Comparison of ENCODE assay signal across 11 mouse cellular contexts in the genomic region with DNA sequence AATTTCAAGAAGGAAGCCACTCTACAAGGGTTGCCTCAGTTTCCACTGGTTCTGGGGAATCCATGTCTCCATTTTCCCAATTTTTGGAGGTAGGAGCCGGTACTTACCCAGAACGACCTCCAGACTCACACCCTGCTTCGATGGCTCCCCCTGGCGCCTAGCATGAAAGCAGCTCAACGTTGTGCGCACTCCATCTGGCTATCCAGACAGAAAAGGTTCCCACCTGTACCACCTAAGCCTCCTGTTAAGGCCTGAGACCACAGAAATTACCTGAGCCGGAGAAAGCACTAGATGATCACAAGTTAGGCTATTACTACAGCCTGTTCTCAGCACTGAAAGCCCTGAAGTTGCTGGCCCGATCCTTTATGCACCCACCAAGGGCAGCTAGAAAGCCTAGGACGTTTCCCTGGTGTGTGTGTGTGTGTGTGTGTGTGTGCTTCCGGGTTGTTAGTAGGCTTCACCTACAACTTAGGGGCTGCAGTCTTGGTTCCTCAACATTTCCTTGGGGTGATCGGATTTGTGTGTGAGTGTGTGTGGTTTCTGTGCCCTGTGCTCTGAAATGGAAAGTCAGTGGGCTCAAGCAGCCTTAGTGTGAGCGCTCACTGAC. TPM values are rescaled to one million over a fixed set of nuclear protein-coding genes. Genes with fewer than 3 reads are reported as not detected.
DNase-seq lines count a peak whose midpoint lies in the region; ATAC-seq and TF ChIP-seq lines count a peak whose summit lies in the region.
"Had no signal": no experiment of that assay in that cellular context is flagged by ENCODE, and none has a peak within 500 bp of the region (broad histone marks: within the 10 kb centered on the region; RNA-seq: fewer than 3 reads in every experiment).

No protein-coding gene starts in this region.

- WGBS in heart, postnatal 0 days, result 24% methylated on average over 12 of the region's 12 CpGs
- 16% methylated on average over 12 of the region's 12 CpGs for WGBS in heart, embryonic 11.5 days (ENCODE audit: insufficient replicate concordance)
- 22% methylated on average over 12 of the region's 12 CpGs for WGBS in hindbrain, embryonic 12.5 days
- WGBS in small intestine, adult 2 months, result 27% methylated on average over 12 of the region's 12 CpGs

- no peaks in the 10 kb centered on the region for H3K9me3 ChIP-seq in heart, postnatal 0 days (replicated peaks; ENCODE audit: control insufficient read depth, low read length)
- no peaks in the 10 kb centered on the region for H3K9me3 ChIP-seq in heart, embryonic 11.5 days (replicated peaks; ENCODE audit: control insufficient read depth, low read length)
- H3K9me3 ChIP-seq in hindbrain, embryonic 12.5 days (replicated peaks), result no peaks in the 10 kb centered on the region
- H3K9me3 ChIP-seq: G1E; lung, embryonic 15.5 days had no signal

- H3K27me3 ChIP-seq in heart, postnatal 0 days (ENCODE audit: control insufficient read depth, insufficient read depth, low read length), result peaks cover 84% of the 10 kb centered on the region
- peaks cover 83% of the 10 kb centered on the region for H3K27me3 ChIP-seq in heart, embryonic 11.5 days (ENCODE audit: control insufficient read depth, insufficient read depth, low read length)
- H3K27me3 ChIP-seq in hindbrain, embryonic 12.5 days, result peaks cover 15% of the 10 kb centered on the region; the same call in 1 of the 2 replicates
- peaks cover 62% of the 10 kb centered on the region for H3K27me3 ChIP-seq in small intestine, adult 2 months (ENCODE audit: control insufficient read depth, insufficient read depth, low read length)

- H3K4me1 ChIP-seq in heart, postnatal 0 days (ENCODE audit: control insufficient read depth, insufficient read depth), result no peaks in the 10 kb centered on the region
- 0 out of 2 replicates have a peak, but pooled peaks cover under 1% of the 10 kb centered on the region for H3K4me1 ChIP-seq in heart, embryonic 11.5 days (ENCODE audit: control insufficient read depth, insufficient read depth, low read length)
- peaks cover 74% of the 10 kb centered on the region for H3K4me1 ChIP-seq in hindbrain, embryonic 12.5 days
- H3K4me1 ChIP-seq in small intestine, adult 2 months (ENCODE audit: control insufficient read depth, insufficient read depth, insufficient read length, low read length), result no peaks in the 10 kb centered on the region

- no peak for TF ChIP-seq EP300 in heart, postnatal 0 days (IDR thresholded peaks at IDR 0.05; ENCODE audit: low read depth)

- ATAC-seq in heart, postnatal 0 days (ENCODE audit: insufficient read depth, low read depth), result no peak
- ATAC-seq in heart, embryonic 11.5 days (replicated peaks; ENCODE audit: insufficient number of reproducible peaks, low FRiP score, low TSS enrichment), result no peak
- no peak for ATAC-seq in hindbrain, embryonic 12.5 days (ENCODE audit: low FRiP score)

- peak; percentile 46 for TF ChIP-seq CTCF in heart, postnatal 0 days (IDR thresholded peaks at IDR 0.05; ENCODE audit: low read depth)
- TF ChIP-seq CTCF in small intestine, adult 2 months (IDR thresholded peaks at IDR 0.05; ENCODE audit: extremely low read depth, insufficient read length, insufficient replicate concordance, low read depth, low read length), result peak; percentile 29; the same call in 1 of the 2 replicates

- H3K4me2 ChIP-seq in heart, postnatal 0 days (ENCODE audit: low read depth, low read length), result no peak overlapping the region
- H3K4me2 ChIP-seq in heart, embryonic 11.5 days, result no peak overlapping the region
- no peak overlapping the region for H3K4me2 ChIP-seq in hindbrain, embryonic 12.5 days (replicated peaks)
- H3K4me2 ChIP-seq: lung, embryonic 15.5 days had no signal

- DNase-seq in heart, postnatal 0 days (ENCODE audit: low spot score), result no peak
- peak; percentile 50 for DNase-seq in right cerebral cortex, postnatal 14 days
- no peak for DNase-seq in right cerebral cortex, postnatal 4 days
- DNase-seq in gastrocnemius, postnatal 14 days, result no peak
- DNase-seq in urinary bladder, postnatal 25 days (ENCODE audit: low spot score), result no peak
- DNase-seq: cerebellum, adult 8-10 months had no signal

- H3K9ac ChIP-seq in heart, postnatal 0 days (replicated peaks; ENCODE audit: low read depth, low read length), result no peak overlapping the region
- no peak overlapping the region for H3K9ac ChIP-seq in heart, embryonic 11.5 days (ENCODE audit: low read depth, low read length)
- no peak overlapping the region for H3K9ac ChIP-seq in hindbrain, embryonic 12.5 days
- H3K9ac ChIP-seq: lung, embryonic 15.5 days had no signal

- intact Hi-C loops in gastrocnemius, postnatal 14 days (cut with DNase I; ENCODE audit: low total_unique reads), result loop anchor here (5.0 to 10.0 kb wide), 2 partner anchors 204 to 322 kb away; no protein-coding TSS in a partner anchor

- TF ChIP-seq POLR2A in small intestine, adult 2 months (IDR thresholded peaks at IDR 0.05; ENCODE audit: low read depth, low read length), result no peak

- no peaks in the 10 kb centered on the region for H3K36me3 ChIP-seq in heart, postnatal 0 days (replicated peaks; ENCODE audit: control insufficient read depth, insufficient read depth, low read length)
- no peaks in the 10 kb centered on the region for H3K36me3 ChIP-seq in heart, embryonic 11.5 days (ENCODE audit: control insufficient read depth, insufficient read depth, low read length)
- H3K36me3 ChIP-seq in hindbrain, embryonic 12.5 days, result peaks cover 9% of the 10 kb centered on the region
- H3K36me3 ChIP-seq in small intestine, adult 2 months (ENCODE audit: control insufficient read depth, insufficient read depth, low read length), result no peaks in the 10 kb centered on the region
- H3K36me3 ChIP-seq: G1E had no signal

- H3K27ac ChIP-seq in heart, postnatal 0 days (ENCODE audit: low read depth), result no peak overlapping the region
- no peak overlapping the region for H3K27ac ChIP-seq in heart, embryonic 11.5 days (ENCODE audit: low read depth, low read length)
- peak overlapping the region; percentile 75 for H3K27ac ChIP-seq in hindbrain, embryonic 12.5 days
- H3K27ac ChIP-seq in small intestine, adult 2 months (ENCODE audit: insufficient read depth, low read depth, low read length), result no peak overlapping the region
- H3K27ac ChIP-seq: lung, embryonic 15.5 days had no signal

- H3K4me3 ChIP-seq in heart, postnatal 0 days (ENCODE audit: low read depth, low read length), result no peak overlapping the region
- H3K4me3 ChIP-seq in heart, embryonic 11.5 days (ENCODE audit: low read depth, low read length), result no peak overlapping the region
- H3K4me3 ChIP-seq in hindbrain, embryonic 12.5 days, result no peak overlapping the region
- H3K4me3 ChIP-seq in small intestine, adult 2 months (ENCODE audit: low read depth, low read length), result no peak overlapping the region
- H3K4me3 ChIP-seq: lung, embryonic 15.5 days had no signal

RNA-seq across cellular contexts. Expression of a gene that starts 13.1 kb away (rescaled TPM):
- total RNA-seq in heart, postnatal 0 days (2014; rRNA removed; ENCODE audit: low replicate concordance), result 11.4 and 11.6 TPM in 2 replicates
- polyA plus RNA-seq in heart, postnatal 0 days (2015; fragmentation: Nextera tagmentation; extraction: Ambion mirVana), result 2.0 and 2.3 TPM in 2 replicates
- polyA plus RNA-seq in heart, embryonic 11.5 days (2014; fragmentation: Nextera tagmentation; extraction: Ambion mirVana), result 10.2 and 10.9 TPM in 2 replicates
- 64.7 and 88.3 TPM in 2 replicates for polyA plus RNA-seq in hindbrain, embryonic 12.5 days (2016; fragmentation: Nextera tagmentation; extraction: Ambion mirVana)
- polyA plus RNA-seq in small intestine, adult 2 months (2012; rRNA removed), result 2.7 and 5.9 TPM in 2 replicates
- 1 to 10 TPM; 1.7 to 2.4 TPM for total RNA-seq in gastrocnemius, postnatal 14 days (2021)
